Mouse (Mus musculus) thymus, adult 18-20 months (tissue): Measurements from ENCODE around the gene Igf1r.

Experiments
- DNase-seq, 2 experiments: peaks; one replicate each; pipeline ENCODE4 v3.0.0; 2022; ENCODE audit warnings: mixed read lengths in 2 of 2

The Igf1r gene

DNA sequence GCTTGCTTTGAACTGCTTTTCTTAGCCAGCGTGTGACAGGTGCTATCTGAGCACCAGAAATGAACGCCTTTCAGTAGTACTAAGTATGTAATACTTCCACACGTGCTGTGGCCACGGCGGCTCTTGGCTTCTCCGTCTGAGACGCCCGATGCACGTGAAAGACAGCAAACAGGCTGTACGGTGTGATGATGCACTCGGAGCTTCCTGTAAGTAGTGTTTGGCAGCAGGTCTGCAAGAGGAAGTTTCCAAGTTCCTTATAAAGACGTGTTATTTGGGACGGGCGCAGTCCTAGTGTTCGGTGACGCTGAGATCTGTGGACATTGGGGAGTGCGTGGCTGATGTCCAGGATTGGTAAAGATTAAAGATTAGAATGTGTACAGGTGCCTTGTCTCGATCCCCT, 5.4 kb downstream of the Igf1r start:
- DNase-seq: peak; percentile 6 to 17

DNA sequence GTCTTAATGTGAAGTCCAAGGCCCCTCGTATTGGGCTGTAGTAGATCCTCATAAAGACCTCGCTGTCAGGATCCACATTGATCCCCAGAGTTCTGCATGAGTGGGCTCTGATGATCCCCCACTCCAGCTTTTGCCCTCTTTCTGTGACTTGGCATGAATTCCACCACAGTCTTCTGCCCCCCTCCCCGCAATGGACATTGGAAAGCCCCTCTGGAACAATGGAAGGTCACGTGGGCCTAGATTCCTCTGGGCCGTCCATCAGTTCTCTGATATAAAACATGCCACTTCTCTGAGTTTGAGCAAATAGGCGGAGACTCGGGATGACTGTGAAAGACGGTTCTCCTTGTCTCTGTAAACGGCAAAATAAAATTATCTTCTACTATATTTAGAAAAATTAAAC, 8.1 kb downstream of the Igf1r start:
- DNase-seq: no peak

DNA sequence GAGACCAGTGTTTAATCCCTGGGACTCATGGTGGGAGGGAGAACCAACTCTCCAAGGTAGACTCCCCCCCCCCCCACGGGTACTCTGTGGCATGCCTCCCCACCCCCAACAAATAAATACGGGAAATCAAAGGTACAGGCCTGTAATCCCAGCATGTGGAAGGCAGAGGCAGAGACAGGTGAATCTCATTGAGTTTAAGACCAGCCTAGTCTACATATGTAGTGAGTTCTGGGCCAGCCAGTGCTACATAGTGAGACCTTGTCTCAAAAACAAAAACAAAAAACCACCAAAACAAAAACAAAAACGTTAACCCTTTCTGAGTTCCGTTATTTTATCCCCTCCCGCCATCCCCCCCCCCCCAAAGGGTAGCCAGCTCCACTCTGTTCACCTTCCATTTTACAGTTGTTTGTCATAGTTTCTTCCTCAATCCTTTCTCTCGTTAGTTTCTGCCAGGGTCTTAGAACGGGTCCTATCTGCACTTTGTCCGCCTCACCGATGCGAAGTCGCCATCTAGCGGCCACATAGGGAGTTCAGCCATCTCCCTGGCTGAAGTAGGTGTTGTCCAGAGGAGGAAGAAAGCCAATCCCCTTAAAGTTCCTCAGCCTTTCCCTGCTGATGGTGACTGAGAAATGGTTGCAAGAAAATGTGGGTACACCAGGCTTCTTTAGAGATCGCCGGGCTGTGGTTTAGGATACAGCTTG, 9.1 kb downstream of the Igf1r start:
- DNase-seq: peak; percentile 55 to 61

DNA sequence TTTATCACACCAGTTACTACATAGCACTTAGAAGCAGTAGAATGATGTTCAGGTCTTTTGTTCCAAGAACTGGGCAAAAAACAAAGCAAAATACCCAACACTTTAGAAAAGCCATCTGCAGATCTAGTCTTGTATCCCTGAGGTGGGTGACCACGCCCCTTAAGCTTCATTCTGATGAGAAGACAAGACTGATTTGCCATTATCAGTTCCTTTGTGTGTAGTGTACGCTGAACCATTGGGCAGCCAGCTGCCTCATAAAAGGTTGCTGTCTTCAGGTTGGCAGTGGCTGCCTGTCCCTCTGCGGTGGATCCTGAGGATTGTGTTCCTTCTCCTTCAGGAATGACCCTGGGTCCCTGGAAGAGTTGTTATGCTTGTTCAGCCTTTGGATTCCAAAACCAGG, 11.1 kb downstream of the Igf1r start:
- DNase-seq: no peak

DNA sequence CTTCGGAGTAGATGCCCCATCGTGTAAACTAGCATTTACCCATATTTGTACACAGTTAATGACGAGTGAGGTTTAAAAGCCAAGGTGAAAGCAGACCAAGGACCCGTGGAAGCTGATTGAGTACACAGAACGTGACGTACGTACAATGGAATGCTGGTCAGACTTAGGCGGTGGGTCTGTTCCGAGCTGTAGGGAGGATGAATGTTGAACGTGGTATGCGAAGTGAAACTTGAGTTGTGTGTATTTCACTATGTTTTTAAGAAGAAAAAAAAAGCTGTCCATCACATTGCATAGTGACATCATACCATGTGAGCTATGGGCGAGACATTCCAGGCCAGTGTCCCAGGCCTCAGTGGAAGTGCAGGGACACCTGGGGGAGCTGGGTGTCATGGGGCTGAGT, 15.8 kb downstream of the Igf1r start:
- no peak for DNase-seq

DNA sequence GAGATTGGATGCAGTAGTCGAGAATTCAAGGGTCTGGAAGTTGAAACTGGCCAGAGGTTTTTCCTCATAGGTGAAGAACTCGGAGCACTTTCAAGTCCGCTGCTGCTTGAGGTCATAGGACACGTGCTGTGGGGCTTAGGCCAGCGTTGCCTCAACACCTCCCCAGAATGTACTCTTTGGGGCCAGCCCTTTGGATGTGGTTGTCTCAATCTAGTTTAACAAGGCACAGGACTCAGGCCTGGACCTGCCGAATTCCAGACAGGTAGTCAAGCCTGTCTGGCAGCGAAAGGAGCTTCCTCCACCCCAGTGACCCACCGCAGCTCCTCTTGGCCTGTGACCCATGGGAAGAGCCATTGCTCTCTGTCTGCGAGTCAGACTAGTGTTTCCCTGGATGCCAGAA, 16.4 kb downstream of the Igf1r start:
- no peak for DNase-seq

DNA sequence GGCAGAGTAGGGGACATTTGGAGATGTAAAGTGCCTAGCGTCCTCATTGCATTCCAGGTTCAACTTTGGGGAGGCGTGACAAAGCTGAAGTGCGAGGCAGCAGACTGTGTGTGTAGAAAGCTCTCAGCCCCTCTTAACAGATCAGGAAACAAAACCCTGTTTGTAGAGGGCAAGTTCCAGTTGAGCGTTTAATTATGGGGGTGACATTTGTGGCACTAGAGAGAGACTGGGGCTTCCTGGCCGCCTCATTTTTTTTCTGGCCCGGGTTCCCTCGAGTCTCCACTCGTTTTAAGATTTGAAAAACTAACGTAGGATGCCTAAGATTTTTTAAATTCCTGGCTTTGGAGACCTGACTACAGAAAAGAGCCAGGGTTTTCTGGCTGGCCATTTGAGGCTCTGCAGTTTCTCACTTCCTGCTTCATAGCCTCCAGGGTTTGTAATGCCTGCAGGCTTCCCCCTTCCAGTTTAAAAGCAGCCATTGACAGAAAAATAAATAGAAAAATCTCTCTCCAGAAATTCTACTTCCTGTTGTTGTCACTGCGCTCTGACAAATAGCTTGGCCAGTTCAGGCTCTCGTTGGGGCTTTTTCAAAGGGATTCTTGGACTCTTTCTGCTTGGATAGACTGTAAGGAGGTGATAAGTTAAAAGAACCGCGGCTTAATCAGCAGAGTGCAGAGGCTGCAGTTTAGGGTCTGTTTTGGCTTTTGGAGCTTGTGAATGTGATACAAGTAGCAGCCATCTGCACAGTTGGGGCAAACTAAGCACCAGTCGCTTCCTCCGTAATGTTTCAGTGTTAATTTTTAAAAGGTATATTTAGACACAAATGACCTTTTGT, 20.8 kb downstream of the Igf1r start:
- DNase-seq: no peak

DNA sequence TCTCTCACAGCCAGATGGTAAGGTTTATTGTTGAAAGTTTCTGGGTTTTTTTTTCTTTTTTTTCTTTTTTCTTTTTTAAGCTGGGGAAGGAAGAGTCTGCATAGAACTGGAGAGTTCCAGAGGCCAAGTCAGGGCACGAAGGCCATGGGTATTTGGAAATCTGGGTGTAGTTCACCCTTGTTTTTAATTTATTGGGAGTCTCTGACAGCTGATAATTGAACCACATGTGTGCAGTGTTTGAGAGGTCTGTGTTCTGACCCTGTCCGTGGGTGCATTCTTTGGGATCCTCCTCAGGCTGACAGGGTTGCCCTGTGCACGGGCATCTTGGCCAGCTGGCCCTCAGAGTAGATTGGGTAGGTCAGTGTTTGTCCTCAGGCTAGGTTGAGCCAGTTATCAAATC, 29.3 kb downstream of the Igf1r start:
- DNase-seq: no peak

DNA sequence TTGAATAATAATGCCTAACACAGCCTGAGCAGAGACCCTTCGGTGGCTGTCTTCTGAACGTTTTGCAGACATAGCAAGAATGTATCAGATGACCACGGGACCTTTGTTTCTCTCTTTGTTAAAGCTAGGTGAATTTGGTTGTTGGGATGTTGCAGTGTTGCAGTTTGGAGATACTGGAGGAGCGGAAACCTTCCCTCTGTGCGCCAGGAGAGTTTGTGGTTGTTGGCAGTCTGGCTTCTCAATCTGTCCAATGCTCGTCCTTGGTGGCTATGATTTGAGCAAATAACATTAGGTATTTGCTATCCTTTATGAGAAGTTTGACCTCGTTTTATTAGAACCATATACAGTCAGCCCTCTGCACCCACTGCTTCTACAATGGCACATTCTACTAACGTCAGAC, 30.2 kb downstream of the Igf1r start:
- no peak for DNase-seq

DNA sequence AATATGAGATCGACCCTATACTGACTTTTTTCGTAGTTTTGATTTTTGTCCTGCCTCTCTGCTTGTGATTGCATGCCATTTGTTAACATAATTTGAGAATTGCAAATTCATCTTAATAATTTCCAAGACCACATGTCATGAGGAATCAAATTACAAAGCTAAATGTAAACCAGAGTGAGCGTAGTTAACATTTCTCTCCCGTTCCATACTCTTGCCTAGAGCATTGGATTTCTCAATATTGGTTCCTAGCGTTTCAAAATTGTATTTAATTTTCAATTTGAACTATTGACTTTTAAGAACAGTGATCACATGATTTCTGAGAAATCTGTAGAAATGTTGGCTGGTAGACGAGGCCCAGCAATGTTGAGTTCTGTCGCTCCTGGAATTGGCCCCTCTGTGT, 30.8 kb downstream of the Igf1r start:
- no peak for DNase-seq

DNA sequence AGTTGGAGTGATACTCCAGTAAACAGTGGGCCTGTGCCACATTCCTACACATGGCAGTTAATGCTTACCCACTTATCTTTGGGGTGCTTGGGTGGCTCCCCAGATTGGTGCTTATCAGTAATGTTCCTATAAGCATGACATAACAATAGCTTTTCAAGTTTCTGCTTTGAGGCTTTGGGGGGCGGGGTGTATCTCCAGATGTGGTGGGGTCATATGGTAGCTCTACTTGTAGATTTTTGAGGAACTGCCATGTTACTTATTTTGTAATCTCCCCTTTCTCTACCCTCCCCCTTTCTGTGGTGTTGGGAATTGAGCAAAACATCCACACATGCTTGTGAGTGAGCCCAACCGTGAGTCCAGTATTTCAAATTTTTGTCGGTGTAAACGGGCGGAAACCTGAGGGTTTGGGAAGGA, 32.4 kb downstream of the Igf1r start:
- no peak for DNase-seq

DNA sequence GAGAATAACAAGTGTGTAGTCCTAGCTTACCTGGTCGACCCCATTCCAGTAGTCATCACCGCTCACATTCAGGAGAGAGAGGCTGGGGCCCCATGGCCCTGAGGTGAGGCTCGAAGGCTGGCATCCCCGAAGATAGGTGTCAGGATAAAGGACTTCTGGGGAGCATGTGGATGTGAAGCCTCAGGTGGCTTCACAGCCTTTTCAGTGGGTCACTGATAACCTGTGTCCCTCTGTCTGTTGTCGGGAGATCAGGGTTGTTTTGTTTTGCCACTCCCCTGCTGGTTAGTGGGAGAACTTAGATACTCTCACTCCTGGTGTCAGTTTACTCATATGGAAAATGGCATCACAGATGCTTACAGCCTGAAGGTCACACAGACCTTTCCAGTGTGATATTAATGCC, 32.9 kb downstream of the Igf1r start:
- DNase-seq: no peak

DNA sequence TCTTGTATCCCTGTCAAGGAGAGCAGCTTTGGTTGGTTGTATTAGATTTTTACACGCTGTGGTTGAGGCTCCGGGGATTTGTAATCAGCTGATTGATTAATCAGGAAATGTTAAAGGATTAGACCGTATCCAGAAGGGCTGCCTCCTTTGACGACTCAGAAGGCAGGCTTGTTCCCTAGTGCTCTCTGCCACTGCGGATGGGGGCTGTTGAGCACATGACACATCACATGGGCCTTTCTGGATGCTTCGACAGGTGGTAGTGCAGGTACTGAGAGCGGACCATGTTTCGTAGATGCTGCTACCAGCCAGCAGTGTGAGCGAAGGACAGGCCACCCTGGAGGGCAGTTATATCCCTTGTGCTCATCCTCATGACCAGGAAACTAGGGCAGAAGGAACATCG, 33.6 kb downstream of the Igf1r start:
- no peak for DNase-seq

DNA sequence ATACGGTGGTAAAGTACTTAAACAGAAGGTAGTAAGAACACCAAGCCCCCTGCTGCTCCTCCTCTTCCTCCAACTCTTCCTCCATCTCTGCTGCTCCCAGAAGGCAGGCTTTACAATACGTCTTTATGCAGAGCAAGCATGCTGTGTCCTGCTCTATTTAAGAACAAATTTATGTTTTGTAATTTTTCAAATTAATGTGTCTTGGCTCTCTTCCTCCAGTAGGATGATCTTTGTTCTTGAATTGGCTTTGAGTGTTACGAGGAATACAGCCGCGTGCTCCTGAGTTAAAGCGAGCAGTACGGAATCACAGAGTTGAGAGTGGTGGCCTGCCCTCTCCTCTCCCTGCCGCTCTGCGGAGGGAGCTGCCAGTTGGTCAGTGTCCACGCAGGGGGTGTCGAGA, 34.2 kb downstream of the Igf1r start:
- no peak for DNase-seq

DNA sequence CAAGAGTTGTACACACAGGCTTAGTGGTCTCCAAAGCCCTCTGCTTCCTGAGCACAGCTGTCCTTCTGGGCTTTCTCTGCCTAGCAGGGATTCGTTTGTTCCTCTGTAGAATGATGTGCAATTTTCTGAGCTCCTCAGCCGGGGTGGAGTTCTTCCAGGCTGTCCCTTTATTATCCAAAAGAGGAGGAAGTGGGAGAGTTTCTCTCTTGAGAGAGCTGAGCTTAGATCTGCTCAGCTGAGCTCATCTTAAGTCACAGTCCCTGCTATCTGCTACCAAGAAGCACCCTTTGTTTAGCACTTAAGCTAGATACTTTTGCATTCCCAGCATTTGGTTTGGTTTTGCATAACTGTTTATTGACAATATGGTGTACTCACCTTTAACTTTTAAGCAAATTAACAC, 36.7 kb downstream of the Igf1r start:
- no peak for DNase-seq

DNA sequence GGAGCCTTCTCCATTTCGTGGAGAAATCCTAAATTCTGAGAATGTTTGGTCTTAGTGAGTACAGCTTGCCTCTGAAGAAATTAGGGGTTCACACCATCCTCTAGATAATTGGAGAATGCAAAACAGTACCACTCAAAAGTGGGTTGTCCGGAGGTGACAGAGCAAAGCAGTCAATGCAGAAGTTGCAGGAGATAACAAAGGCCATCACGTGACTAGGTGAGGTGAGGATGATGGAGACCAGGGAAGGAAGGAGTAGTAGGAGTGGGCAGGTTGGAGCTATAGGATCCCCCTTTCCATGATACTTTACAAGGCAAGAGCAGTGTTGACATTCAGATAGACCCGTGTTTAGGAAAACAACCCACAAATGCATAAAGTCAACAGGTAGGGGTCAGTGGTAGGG, 41.0 kb downstream of the Igf1r start:
- no peak for DNase-seq

DNA sequence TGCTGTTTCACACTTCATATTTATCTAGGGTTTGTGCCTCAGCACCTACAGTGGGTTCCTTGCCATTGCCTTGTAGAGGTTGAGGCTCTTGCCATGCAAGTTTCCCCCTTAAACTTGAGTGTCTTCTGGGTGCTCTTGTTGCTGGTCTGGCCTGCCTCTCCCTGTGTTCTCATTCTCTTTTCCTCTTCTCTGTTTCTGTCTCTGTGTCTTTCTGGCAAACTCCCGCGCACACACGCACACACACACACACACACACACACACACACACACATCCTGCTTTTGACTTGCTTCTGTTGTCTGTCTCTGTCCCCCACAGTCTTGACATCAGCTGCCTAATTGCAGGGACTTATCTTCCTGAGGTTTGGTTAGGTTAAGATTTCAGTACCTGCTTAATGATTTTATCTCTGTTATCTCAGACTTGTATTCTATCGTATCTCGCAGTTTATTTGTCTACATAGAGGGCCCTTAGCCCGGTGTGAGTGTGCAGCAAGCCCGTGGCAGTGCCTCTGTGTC, 41.8 kb downstream of the Igf1r start:
- DNase-seq: no peak

DNA sequence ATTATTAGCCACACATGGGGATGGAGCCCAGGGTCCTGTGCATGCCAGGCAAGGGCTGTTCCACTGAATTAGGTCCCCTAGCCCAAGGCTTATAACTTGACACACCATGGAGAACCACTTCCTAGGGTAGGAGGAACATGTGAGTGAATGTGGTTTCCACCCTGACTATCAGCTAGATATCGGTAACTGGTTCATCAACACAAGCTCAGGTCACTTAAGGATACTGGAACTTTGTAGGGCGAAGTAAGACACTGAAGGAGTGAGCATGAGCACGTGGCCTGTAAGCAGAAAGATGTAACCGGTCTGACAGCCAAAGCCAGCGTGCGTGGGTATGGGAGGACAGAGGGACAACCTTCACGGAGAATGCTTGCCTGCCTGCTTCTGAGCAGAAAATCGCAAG, 42.6 kb downstream of the Igf1r start:
- DNase-seq: no peak

DNA sequence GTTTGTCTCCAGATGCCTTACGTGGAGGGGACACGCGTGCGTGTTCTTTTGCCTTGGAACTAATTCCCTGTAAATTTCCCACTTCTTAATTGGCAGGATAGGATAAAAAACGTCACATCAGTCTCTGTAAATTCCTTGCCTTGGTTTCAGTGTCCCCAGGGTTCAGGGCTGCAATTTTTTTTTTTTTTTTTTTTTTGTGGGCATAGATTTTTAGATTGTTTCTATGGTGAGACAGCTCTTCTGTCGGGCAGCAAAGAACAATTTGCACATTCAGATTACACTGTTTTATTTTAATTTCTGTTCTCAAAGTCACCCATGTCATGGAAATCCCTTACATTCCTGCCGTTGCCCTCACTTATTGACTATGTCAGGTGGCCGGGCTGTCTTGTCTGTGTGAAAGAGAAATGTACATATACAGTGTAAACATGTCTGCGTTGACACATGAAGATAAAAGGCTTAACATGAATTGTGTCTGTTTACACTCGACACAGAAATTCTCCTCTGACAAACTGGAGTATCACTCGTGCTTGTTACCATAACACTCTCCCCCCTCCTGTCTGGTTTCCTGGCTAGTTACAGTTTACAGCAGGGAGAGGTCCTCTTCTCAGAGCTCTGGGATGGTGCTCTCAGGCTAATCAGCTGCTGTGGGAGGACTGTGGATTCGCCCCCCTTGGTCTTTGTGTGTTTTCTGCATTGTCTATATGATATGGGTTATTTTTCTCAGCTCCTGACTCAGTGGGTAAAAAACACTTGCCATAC, 43.8 kb downstream of the Igf1r start:
- DNase-seq: no peak

DNA sequence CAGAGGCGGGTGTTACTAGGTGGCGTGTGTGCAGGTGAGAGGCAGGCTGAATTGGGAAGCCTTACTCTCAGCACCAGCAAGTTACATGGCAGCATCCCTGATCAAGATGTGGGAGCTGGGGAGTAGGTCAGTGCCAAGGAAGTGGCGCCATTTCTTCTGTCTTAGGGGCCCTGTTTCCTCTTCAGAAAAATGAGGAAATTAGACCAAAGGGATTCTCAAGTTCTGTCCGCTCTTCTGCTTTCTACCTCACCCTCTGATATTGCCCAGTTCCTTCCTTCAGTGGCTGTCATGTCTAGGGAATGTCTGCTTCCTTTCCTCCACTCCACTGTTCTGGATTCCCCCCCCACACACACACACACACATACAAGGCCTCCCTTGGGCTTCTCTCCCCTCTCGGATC, 48.6 kb downstream of the Igf1r start:
- DNase-seq: no peak

DNA sequence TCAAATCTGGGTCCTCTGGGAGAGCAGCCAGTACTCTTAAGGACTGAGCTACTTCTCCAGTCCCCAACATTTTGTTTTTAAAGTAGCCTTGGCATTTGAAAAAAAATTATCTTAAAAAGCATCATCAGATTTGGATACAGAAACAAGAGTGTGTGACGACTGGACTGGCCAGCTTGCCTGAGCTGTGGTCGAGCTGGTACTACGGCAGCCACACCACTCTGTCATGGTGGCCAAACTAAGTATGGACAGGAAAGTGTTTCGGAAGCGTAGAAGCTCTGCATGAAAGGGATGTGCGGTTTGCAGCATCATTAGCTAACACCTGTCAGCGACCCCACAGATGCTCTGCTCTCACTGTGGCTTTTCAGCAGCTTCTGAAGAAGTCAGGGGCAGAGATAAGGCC, 53.4 kb downstream of the Igf1r start:
- DNase-seq: no peak

DNA sequence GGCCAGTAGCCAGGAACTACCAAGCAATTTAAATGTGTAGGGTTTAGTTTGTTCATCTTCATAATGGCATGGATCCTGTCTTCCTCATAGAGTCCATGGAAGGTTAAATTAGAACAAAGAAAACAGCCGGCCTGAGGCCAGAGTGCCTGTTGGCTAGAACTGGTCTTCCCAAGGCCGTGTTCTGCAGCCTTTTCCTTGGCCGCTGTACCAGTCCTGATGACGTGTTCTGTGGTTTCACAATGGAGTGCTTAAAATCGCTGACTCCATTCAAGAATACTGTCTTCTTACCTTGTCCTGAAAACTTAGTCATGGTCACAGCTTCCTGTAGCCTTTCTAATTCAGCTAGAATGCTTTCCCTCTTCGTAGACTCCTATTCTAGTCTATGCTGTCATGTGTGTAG, 53.9 kb downstream of the Igf1r start:
- no peak for DNase-seq

DNA sequence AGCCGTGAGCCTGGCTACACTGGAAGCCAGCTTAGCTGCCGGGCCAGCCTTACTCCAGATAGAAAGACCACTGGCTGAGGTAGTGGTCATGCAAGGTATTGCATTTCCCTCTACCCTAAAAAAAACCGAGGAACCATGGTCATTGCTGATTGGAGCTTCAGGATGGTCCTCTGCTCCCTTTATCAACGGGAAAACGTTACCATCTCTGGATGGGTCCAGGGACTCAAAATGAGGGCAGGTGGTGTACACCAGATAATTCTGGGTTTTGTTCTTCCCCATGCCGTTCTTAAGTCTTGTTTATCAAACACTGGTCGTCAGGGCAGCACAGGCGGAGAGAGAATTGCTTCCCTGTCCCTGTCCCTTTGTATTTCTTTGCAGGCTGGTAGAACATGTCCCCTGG, 57.0 kb downstream of the Igf1r start:
- DNase-seq: no peak

DNA sequence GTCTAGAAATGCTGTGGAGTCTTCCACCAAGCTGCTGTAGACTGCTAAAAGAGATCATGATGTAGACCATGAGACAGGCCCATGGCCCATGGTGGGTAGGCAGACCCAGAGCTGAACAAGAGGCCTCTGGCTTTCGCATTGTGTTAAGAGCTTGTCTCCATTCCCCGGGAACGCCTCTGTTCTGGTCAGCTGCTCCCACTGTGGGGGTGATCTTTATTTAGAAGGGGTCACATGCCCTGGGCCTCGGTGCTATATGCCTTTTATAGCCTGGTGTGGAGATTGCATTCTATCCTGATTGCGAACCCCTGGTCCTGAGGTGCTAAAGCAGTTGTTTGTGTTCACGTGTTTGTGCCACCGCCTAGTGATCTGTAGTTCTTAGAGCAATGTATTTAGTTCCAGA, 57.5 kb downstream of the Igf1r start:
- no peak for DNase-seq
